Mouse (Mus musculus) ES-E14 (cell line): Measurements from ENCODE around the gene Tbc1d10b. TPM values are rescaled to one million over a fixed set of nuclear protein-coding genes. Genes with fewer than 3 reads are reported as not detected.

Experiments used
- DNase-seq: peaks from one replicate; pipeline ENCODE4 v3.0.0-alpha.2; 2013; ENCODE audit warnings: low read depth, low spot score
- H3K27ac ChIP-seq: 2 replicates; pipeline ENCODE4 v1.5.1; 2012; ENCODE audit warnings: low read depth, mild to moderate bottlenecking, low read length, moderate library complexity, mixed read lengths; ENCODE audit not compliant: poor library complexity, insufficient read depth, severe bottlenecking
- H3K36me3 ChIP-seq: 2 replicates; pipeline ENCODE4 v1.6.1; 2012; ENCODE audit warnings: mild to moderate bottlenecking, low read length, moderate library complexity, mixed read lengths; ENCODE audit not compliant: control insufficient read depth, poor library complexity, insufficient read depth, severe bottlenecking
- H3K4me1 ChIP-seq, 2 experiments: fragments of 150-350 bp in 1 of 2; sonication (generic) in 1 of 2; 2 replicates each; pipeline ENCODE4 v1.6.1; 2012; ENCODE audit warnings: low read length in 2 of 2, mild to moderate bottlenecking in 1 of 2, mixed read lengths in 1 of 2; ENCODE audit not compliant: control insufficient read depth in 2 of 2, insufficient read depth in 2 of 2, poor library complexity in 1 of 2
- H3K4me3 ChIP-seq, 2 experiments: fragments of 150-350 bp in 1 of 2; sonication (generic) in 1 of 2; 2 replicates each; pipeline ENCODE4 v1.5.1; 2012; ENCODE audit warnings: low read length in 2 of 2, low read depth in 1 of 2, mild to moderate bottlenecking in 1 of 2, mixed read lengths in 1 of 2; ENCODE audit not compliant: insufficient read depth in 1 of 2, poor library complexity in 1 of 2, severe bottlenecking in 1 of 2
- H3K9ac ChIP-seq: 2 replicates; pipeline ENCODE4 v1.6.1; 2012; ENCODE audit warnings: low read depth, mild to moderate bottlenecking, low read length, mixed read lengths; ENCODE audit not compliant: poor library complexity, insufficient read depth, severe bottlenecking
- H3K9me3 ChIP-seq: fragments of 150-350 bp; sonication (generic); 2 replicates; pipeline ENCODE4 v1.6.1; 2012; ENCODE audit warnings: low read depth, mild to moderate bottlenecking, low read length; ENCODE audit not compliant: control insufficient read depth, insufficient read depth
- CHD2 ChIP-seq: IDR thresholded peaks from 2 replicates; pipeline ENCODE4 v1.6.1; 2014; ENCODE audit warnings: mild to moderate bottlenecking, low read depth, low read length, inconsistent platforms
- HCFC1 ChIP-seq: IDR thresholded peaks from 2 replicates; pipeline ENCODE4 v1.6.1; 2012; ENCODE audit warnings: low read length, inconsistent platforms, borderline replicate concordance; ENCODE audit not compliant: insufficient read depth
- MAFK ChIP-seq: IDR thresholded peaks from 2 replicates; pipeline ENCODE4 v1.6.1; 2014; ENCODE audit warnings: mild to moderate bottlenecking, low read depth, low read length, inconsistent platforms; ENCODE audit not compliant: insufficient read depth
- ZC3H11A ChIP-seq: IDR thresholded peaks from 2 replicates; pipeline ENCODE4 v1.6.1; 2012; ENCODE audit warnings: low read depth, mild to moderate bottlenecking, inconsistent platforms, low read length, borderline replicate concordance
- ZNF384 ChIP-seq: IDR thresholded peaks from 2 replicates; pipeline ENCODE4 v1.6.1; 2012; ENCODE audit warnings: low read depth, low read length, inconsistent platforms
- in situ Hi-C, 2 experiments: fragments of 600-800 bp; cut with MboI; formaldehyde crosslinking; loops; one replicate each; pipeline ENCODE4 v1.15.1; 2025; ENCODE audit warnings: low sequenced_read_pairs in 2 of 2, inconsistent platforms in 1 of 2; ENCODE audit not compliant: unreplicated experiment in 2 of 2
- total RNA-seq: library from RNA; depleted of rRNA; stranded (reverse); fragments of 300-350 nt; gene quantifications from 2 replicates; pipeline ENCODE4 v1.2.3, GENCODE M21; 2012

Tbc1d10b gene
- total RNA-seq, 1 experiment: 63.3 TPM

DNA sequence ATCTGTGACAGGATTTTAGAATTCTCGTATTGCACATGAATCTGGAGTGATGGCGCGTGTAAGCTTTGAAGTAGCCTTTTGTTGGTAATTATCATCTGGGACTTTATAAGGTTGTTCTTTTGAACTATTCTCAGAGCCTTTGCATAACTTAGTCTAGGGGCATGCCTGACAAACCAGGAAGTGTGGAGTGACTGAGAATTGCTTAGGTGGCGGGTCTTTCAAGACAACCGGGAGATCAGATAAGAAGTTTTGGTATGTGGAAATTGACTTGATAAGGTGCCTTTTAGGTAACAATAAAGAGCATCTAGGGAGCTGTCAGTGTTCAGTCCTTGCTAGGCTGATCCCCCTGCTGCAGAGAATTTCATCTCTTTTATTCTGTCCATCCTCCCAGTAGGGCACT, 41.8 kb downstream of the Tbc1d10b start:
- no peak for DNase-seq
- no peak for TF ChIP-seq ZNF384
- no peak for TF ChIP-seq HCFC1
- no peak for TF ChIP-seq CHD2
- TF ChIP-seq MAFK: no peak
- no peak for TF ChIP-seq ZC3H11A
- Histone ChIP-seq H3K9ac (no peak overlapping the region), H3K27ac (no peak overlapping the region), H3K36me3 (no peaks in the 10 kb centered on the region), H3K4me3 (no peak overlapping the region), H3K9me3 (no peaks in the 10 kb centered on the region), H3K4me1 (peaks cover 0 to 4% of the 10 kb centered on the region in 2 experiments; a peak in 1 of 4 replicates)
- in situ Hi-C loops: no loop called here

DNA sequence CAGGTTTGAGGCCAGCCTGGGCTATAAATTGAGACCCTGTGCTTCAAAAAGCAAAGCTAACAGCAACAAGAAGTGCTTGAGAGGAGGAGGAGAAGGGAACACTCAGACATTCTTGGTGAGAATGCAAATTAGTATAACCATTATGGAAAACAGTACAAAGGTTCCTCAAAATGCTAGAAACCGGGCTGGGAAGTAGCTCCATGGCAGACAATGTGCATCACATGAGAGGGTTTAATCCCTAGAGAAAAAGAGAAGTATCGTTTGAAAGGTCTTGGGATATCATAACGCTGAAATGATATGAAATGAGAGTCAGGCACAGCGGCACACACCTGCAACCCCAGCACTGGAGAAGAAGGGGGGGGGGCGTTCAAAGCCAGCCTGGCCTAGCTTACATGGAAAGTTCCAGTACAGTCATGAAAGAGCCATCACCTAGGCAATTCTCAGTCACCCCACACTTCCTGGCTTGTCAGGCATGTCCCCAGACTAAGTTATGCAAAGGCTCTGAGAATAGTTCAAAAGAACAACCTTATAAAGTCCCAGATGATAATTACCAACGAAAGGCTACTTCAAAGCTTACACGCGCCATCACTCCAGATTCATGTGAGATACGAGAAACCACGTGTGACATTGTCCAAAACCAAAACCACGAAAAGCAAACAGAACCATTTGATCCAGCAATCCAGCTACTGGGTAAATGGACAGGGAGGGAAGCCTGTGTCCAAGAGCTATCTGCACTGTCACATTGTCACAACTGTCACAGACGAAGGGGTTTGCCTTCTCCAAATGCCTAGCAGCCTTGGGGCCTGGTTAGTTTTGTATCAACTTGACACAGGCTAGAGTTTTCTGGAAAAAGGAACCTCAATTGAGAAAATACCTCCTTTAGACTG, 42.4 kb downstream of the Tbc1d10b start:
- TF ChIP-seq HCFC1 (no peak), ZC3H11A (no peak), ZNF384 (no peak), CHD2 (no peak), MAFK (no peak)
- Histone ChIP-seq H3K9me3 (no peaks in the 10 kb centered on the region), H3K36me3 (no peaks in the 10 kb centered on the region), H3K9ac (no peak overlapping the region), H3K27ac (no peak overlapping the region), H3K4me1 (peaks cover 0 to 4% of the 10 kb centered on the region in 2 experiments; a peak in 1 of 4 replicates), H3K4me3 (no peak overlapping the region)
- DNase-seq: no peak
- in situ Hi-C loops: no loop called here

DNA sequence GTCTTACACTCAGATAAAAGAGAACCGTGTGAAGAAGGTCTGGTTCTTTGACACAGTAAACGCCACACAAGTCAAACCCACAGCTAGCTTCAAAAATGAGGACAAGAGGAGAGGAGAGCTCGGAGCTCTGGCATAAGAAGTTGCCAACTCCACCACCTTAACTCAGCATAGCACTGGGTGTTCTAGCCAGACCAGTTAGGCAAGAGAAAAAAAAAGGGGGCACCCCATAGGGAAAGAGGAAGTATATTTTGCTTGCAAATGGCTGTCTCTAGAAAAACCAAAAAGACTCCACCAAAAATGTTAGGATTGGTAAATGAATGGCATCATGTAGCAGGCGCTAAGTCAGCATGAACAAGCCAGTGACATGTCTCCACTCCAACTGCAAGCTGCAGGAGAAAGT, 44.3 kb downstream of the Tbc1d10b start:
- Histone ChIP-seq H3K27ac (no peak overlapping the region), H3K9ac (no peak overlapping the region), H3K4me1 (peaks cover 0 to 4% of the 10 kb centered on the region in 2 experiments; a peak in 1 of 4 replicates), H3K9me3 (no peaks in the 10 kb centered on the region), H3K4me3 (no peak overlapping the region), H3K36me3 (no peaks in the 10 kb centered on the region)
- in situ Hi-C loops: no loop called here
- TF ChIP-seq ZNF384 (no peak), ZC3H11A (no peak), MAFK (no peak), HCFC1 (no peak), CHD2 (no peak)
- DNase-seq: no peak

- Histone ChIP-seq H3K9ac (no peak overlapping the region), H3K4me3 (no peak overlapping the region), H3K27ac (no peak overlapping the region), H3K4me1 (peaks cover 0 to 4% of the 10 kb centered on the region in 2 experiments; a peak in 1 of 4 replicates), H3K36me3 (no peaks in the 10 kb centered on the region), H3K9me3 (no peaks in the 10 kb centered on the region)
- TF ChIP-seq HCFC1: no peak
- no peak for TF ChIP-seq ZC3H11A
- TF ChIP-seq CHD2: no peak
- TF ChIP-seq ZNF384: no peak
- no peak for TF ChIP-seq MAFK
- DNase-seq: no peak
- in situ Hi-C loops: no loop called here
Observed at GRCm38 (mm10) chr7:127162546-127162945, 45.7 kb downstream of the Tbc1d10b start.
